Mouse (Mus musculus) kidney, postnatal 14 days (tissue): ENCODE measurements around the gene Gan.
A peak's percentile ranks its signal among the peaks of the same experiment; 100 is the strongest.

ENCODE experiments used
- DNase-seq: peaks from one replicate; pipeline ENCODE4 v3.0.0; 2022; ENCODE audit warnings: mixed read lengths

Gene Gan

GRCm38 (mm10) chr8:117201221-117202017 is 43.5 kb downstream of the Gan start:
- no peak for DNase-seq

GRCm38 (mm10) chr8:117203085-117203484 is 45.1 kb downstream of the Gan start:
- no peak for DNase-seq

GRCm38 (mm10) chr8:117205884-117206283 is 47.9 kb downstream of the Gan start:
- no peak for DNase-seq

GRCm38 (mm10) chr8:117206636-117207035 is 48.7 kb downstream of the Gan start:
- peak; percentile 43 for DNase-seq

- no peak for DNase-seq
These were observed 51.2 kb downstream of the Gan start for GRCm38 (mm10) chr8:117209150-117209549.

GRCm38 (mm10) chr8:117212100-117212499 is 54.2 kb downstream of the Gan start:
- DNase-seq: no peak

GRCm38 (mm10) chr8:117217724-117218123 is 59.8 kb downstream of the Gan start:
- DNase-seq: no peak

GRCm38 (mm10) chr8:117222396-117222795 is 64.5 kb downstream of the Gan start:
- DNase-seq: peak; percentile 45

GRCm38 (mm10) chr8:117224630-117225029 is 66.7 kb downstream of the Gan start:
- DNase-seq: peak; percentile 89

GRCm38 (mm10) chr8:117226306-117226705 is 68.4 kb downstream of the Gan start:
- DNase-seq: peak; percentile 38

GRCm38 (mm10) chr8:117227339-117227738 is 69.4 kb downstream of the Gan start:
- peak; percentile 43 for DNase-seq

GRCm38 (mm10) chr8:117233199-117233598 is 75.3 kb downstream of the Gan start:
- no peak for DNase-seq

GRCm38 (mm10) chr8:117236531-117236930 is 78.6 kb downstream of the Gan start:
- DNase-seq: no peak

GRCm38 (mm10) chr8:117240326-117240725 is 82.4 kb downstream of the Gan start:
- no peak for DNase-seq

GRCm38 (mm10) chr8:117240841-117241494 is 83.0 kb downstream of the Gan start:
- no peak for DNase-seq

GRCm38 (mm10) chr8:117241848-117242247 is 83.9 kb downstream of the Gan start:
- no peak for DNase-seq

- no peak for DNase-seq
These were observed 84.4 kb downstream of the Gan start for GRCm38 (mm10) chr8:117242286-117242685.

- DNase-seq: no peak
These were observed 86.7 kb downstream of the Gan start for GRCm38 (mm10) chr8:117244601-117245000.

GRCm38 (mm10) chr8:117248341-117248740 is 90.4 kb downstream of the Gan start:
- no peak for DNase-seq

GRCm38 (mm10) chr8:117251086-117251681 is 93.2 kb downstream of the Gan start:
- DNase-seq: no peak

GRCm38 (mm10) chr8:117252650-117253049 is 94.7 kb downstream of the Gan start:
- DNase-seq: no peak

- no peak for DNase-seq
These were observed 95.7 kb downstream of the Gan start for GRCm38 (mm10) chr8:117253390-117254269.

- no peak for DNase-seq
These were observed 96.6 kb downstream of the Gan start for GRCm38 (mm10) chr8:117254496-117254895.
